Mouse (Mus musculus): ENCODE results near the gene Nae1. TPM values are rescaled to one million over a fixed set of nuclear protein-coding genes. Genes with fewer than 3 reads are reported as not detected.

The Nae1 gene
- polyA plus RNA-seq, 1 experiment, result 13.8 TPM

GRCm38 (mm10) chr8:104564633-104565456, 30.4 kb upstream of the Nae1 start:
- Histone ChIP-seq H3K79me3 (ENCODE audit: low read depth) (no peaks in the 10 kb centered on the region), H3K27me3 (ENCODE audit: control insufficient read depth, insufficient read depth, insufficient read length) (no peaks in the 10 kb centered on the region), H3K36me3 (ENCODE audit: control insufficient read depth, insufficient read depth) (no peaks in the 10 kb centered on the region), H3K79me2 (ENCODE audit: control insufficient read depth, insufficient read depth) (no peaks in the 10 kb centered on the region), H3ac (ENCODE audit: control insufficient read depth, insufficient read length, low read depth) (no peak overlapping the region), H3K4me3 (ENCODE audit: insufficient read depth, poor library complexity, severe bottlenecking) (no peak overlapping the region)
- TF ChIP-seq CTCF (IDR thresholded peaks at IDR 0.05; ENCODE audit: control insufficient read depth, insufficient read depth, insufficient read length) (peak; percentile 73), FOSL1 (IDR thresholded peaks at IDR 0.05; ENCODE audit: insufficient read depth, low read length, poor library complexity, severe bottlenecking) (no peak), MAX (IDR thresholded peaks at IDR 0.05) (no peak)

- Histone ChIP-seq H3K36me3 (ENCODE audit: control insufficient read depth, insufficient read depth) (no peaks in the 10 kb centered on the region), H3ac (ENCODE audit: control insufficient read depth, insufficient read length, low read depth) (no peak overlapping the region), H3K79me3 (ENCODE audit: low read depth) (no peaks in the 10 kb centered on the region), H3K79me2 (ENCODE audit: control insufficient read depth, insufficient read depth) (no peaks in the 10 kb centered on the region), H3K27me3 (ENCODE audit: control insufficient read depth, insufficient read depth, insufficient read length) (peaks cover 2% of the 10 kb centered on the region), H3K4me3 (ENCODE audit: insufficient read depth, poor library complexity, severe bottlenecking) (no peak overlapping the region)
- TF ChIP-seq USF1 (IDR thresholded peaks at IDR 0.05; ENCODE audit: low read depth) (no peak), MYOG (IDR thresholded peaks at IDR 0.05; ENCODE audit: control insufficient read depth, extremely low read depth, insufficient read length) (no peak), MYOD1 (IDR thresholded peaks at IDR 0.05; ENCODE audit: control insufficient read depth, insufficient read length, low read depth) (no peak), MAX (IDR thresholded peaks at IDR 0.05) (no peak), CTCF (IDR thresholded peaks at IDR 0.05; ENCODE audit: control insufficient read depth, insufficient read depth, insufficient read length) (no peak), CEBPB (IDR thresholded peaks at IDR 0.05; ENCODE audit: low read depth) (no peak), FOSL1 (IDR thresholded peaks at IDR 0.05; ENCODE audit: insufficient read depth, low read length, poor library complexity, severe bottlenecking) (no peak)
Observed at GRCm38 (mm10) chr8:104560731-104561130, 26.3 kb upstream of the Nae1 start.

GRCm38 (mm10) chr8:104557226-104557625, 22.8 kb upstream of the Nae1 start:
- no peak for TF ChIP-seq MYOG (IDR thresholded peaks at IDR 0.05; ENCODE audit: control insufficient read depth, extremely low read depth, insufficient read length)
- TF ChIP-seq FOSL1 (IDR thresholded peaks at IDR 0.05; ENCODE audit: insufficient read depth, low read length, poor library complexity, severe bottlenecking), result no peak
- TF ChIP-seq CTCF (IDR thresholded peaks at IDR 0.05; ENCODE audit: control insufficient read depth, insufficient read depth, insufficient read length), result no peak
- no peak for TF ChIP-seq USF1 (IDR thresholded peaks at IDR 0.05; ENCODE audit: low read depth)
- TF ChIP-seq MAX (IDR thresholded peaks at IDR 0.05), result no peak
- no peak for TF ChIP-seq MYOD1 (IDR thresholded peaks at IDR 0.05; ENCODE audit: control insufficient read depth, insufficient read length, low read depth)
- H3K4me3 ChIP-seq (ENCODE audit: insufficient read depth, poor library complexity, severe bottlenecking), result no peak overlapping the region
- peaks cover 19% of the 10 kb centered on the region for H3K27me3 ChIP-seq (ENCODE audit: control insufficient read depth, insufficient read depth, insufficient read length)
- H3K36me3 ChIP-seq (ENCODE audit: control insufficient read depth, insufficient read depth), result no peaks in the 10 kb centered on the region
- no peak overlapping the region for H3ac ChIP-seq (ENCODE audit: control insufficient read depth, insufficient read length, low read depth)
- H3K79me2 ChIP-seq (ENCODE audit: control insufficient read depth, insufficient read depth), result no peaks in the 10 kb centered on the region
- H3K79me3 ChIP-seq (ENCODE audit: low read depth), result no peaks in the 10 kb centered on the region

GRCm38 (mm10) chr8:104555191-104555590, 20.8 kb upstream of the Nae1 start:
- TF ChIP-seq MYOG (IDR thresholded peaks at IDR 0.05; ENCODE audit: control insufficient read depth, extremely low read depth, insufficient read length) (no peak), CEBPB (IDR thresholded peaks at IDR 0.05; ENCODE audit: low read depth) (no peak), MYOD1 (IDR thresholded peaks at IDR 0.05; ENCODE audit: control insufficient read depth, insufficient read length, low read depth) (no peak), USF1 (IDR thresholded peaks at IDR 0.05; ENCODE audit: low read depth) (no peak), CTCF (IDR thresholded peaks at IDR 0.05; ENCODE audit: control insufficient read depth, insufficient read depth, insufficient read length) (no peak), FOSL1 (IDR thresholded peaks at IDR 0.05; ENCODE audit: insufficient read depth, low read length, poor library complexity, severe bottlenecking) (no peak), MAX (IDR thresholded peaks at IDR 0.05) (no peak)
- no peaks in the 10 kb centered on the region for H3K36me3 ChIP-seq (ENCODE audit: control insufficient read depth, insufficient read depth)
- H3ac ChIP-seq (ENCODE audit: control insufficient read depth, insufficient read length, low read depth), result no peak overlapping the region
- no peaks in the 10 kb centered on the region for H3K79me2 ChIP-seq (ENCODE audit: control insufficient read depth, insufficient read depth)
- no peak overlapping the region for H3K4me3 ChIP-seq (ENCODE audit: insufficient read depth, poor library complexity, severe bottlenecking)
- H3K27me3 ChIP-seq (ENCODE audit: control insufficient read depth, insufficient read depth, insufficient read length), result peaks cover 19% of the 10 kb centered on the region
- H3K79me3 ChIP-seq (ENCODE audit: low read depth), result no peaks in the 10 kb centered on the region

GRCm38 (mm10) chr8:104543440-104544045, 9.1 kb upstream of the Nae1 start:
- H3K36me3 ChIP-seq (ENCODE audit: control insufficient read depth, insufficient read depth), result no peaks in the 10 kb centered on the region
- H3K79me2 ChIP-seq (ENCODE audit: control insufficient read depth, insufficient read depth), result no peaks in the 10 kb centered on the region
- TF ChIP-seq CTCF (IDR thresholded peaks at IDR 0.05; ENCODE audit: control insufficient read depth, insufficient read depth, insufficient read length) (no peak), MYOD1 (IDR thresholded peaks at IDR 0.05; ENCODE audit: control insufficient read depth, insufficient read length, low read depth) (no peak)
- no peak overlapping the region for H3ac ChIP-seq (ENCODE audit: control insufficient read depth, insufficient read length, low read depth)
- H3K27me3 ChIP-seq (ENCODE audit: control insufficient read depth, insufficient read depth, insufficient read length), result peaks cover 46% of the 10 kb centered on the region
- H3K79me3 ChIP-seq (ENCODE audit: low read depth), result no peaks in the 10 kb centered on the region
- no peak overlapping the region for H3K4me3 ChIP-seq (ENCODE audit: insufficient read depth, poor library complexity, severe bottlenecking)

- Histone ChIP-seq H3ac (ENCODE audit: control insufficient read depth, insufficient read length, low read depth) (no peak overlapping the region), H3K79me3 (ENCODE audit: low read depth) (no peaks in the 10 kb centered on the region), H3K4me3 (ENCODE audit: insufficient read depth, poor library complexity, severe bottlenecking) (no peak overlapping the region), H3K79me2 (ENCODE audit: control insufficient read depth, insufficient read depth) (no peaks in the 10 kb centered on the region), H3K27me3 (ENCODE audit: control insufficient read depth, insufficient read depth, insufficient read length) (peaks cover 46% of the 10 kb centered on the region), H3K36me3 (ENCODE audit: control insufficient read depth, insufficient read depth) (no peaks in the 10 kb centered on the region)
- TF ChIP-seq FOSL1 (IDR thresholded peaks at IDR 0.05; ENCODE audit: insufficient read depth, low read length, poor library complexity, severe bottlenecking) (no peak), MYOD1 (IDR thresholded peaks at IDR 0.05; ENCODE audit: control insufficient read depth, insufficient read length, low read depth) (no peak), MYOG (IDR thresholded peaks at IDR 0.05; ENCODE audit: control insufficient read depth, extremely low read depth, insufficient read length) (no peak), USF1 (IDR thresholded peaks at IDR 0.05; ENCODE audit: low read depth) (no peak), MAX (IDR thresholded peaks at IDR 0.05) (no peak), CEBPB (IDR thresholded peaks at IDR 0.05; ENCODE audit: low read depth) (no peak), CTCF (IDR thresholded peaks at IDR 0.05; ENCODE audit: control insufficient read depth, insufficient read depth, insufficient read length) (no peak)
Observed at GRCm38 (mm10) chr8:104542160-104542559, 7.7 kb upstream of the Nae1 start.
